26 mouse cellular contexts compared by ENCODE assay signal in genomic region chr13:83206622-83207021, GRCm38 (mm10).
DNase-seq lines count a peak whose midpoint lies in the region; ATAC-seq and TF ChIP-seq lines count a peak whose summit lies in the region.
"Had no signal": no experiment of that assay in that cellular context is flagged by ENCODE, and none has a peak within 500 bp of the region (broad histone marks: within the 10 kb centered on the region; RNA-seq: fewer than 3 reads in every experiment).

No protein-coding gene starts in this region.

- H3K36me3 ChIP-seq in limb, embryonic 14.5 days (ENCODE audit: control insufficient read depth, insufficient read depth, low read length): no peaks in the 10 kb centered on the region
- H3K36me3 ChIP-seq in limb, embryonic 10.5 days: no peaks in the 10 kb centered on the region
- H3K36me3 ChIP-seq in thymus, adult 2 months (ENCODE audit: control insufficient read depth, insufficient read depth, low read length): no peaks in the 10 kb centered on the region
- H3K36me3 ChIP-seq: embryonic facial prominence, embryonic 12.5 days; embryonic facial prominence, embryonic 15.5 days; forebrain, embryonic 15.5 days; G1E; heart, embryonic 10.5 days; heart, embryonic 13.5 days; hindbrain, embryonic 10.5 days; hindbrain, embryonic 13.5 days; intestine, embryonic 15.5 days had no signal

- TF ChIP-seq POLR2A in limb, embryonic 14.5 days (IDR thresholded peaks at IDR 0.05; ENCODE audit: borderline replicate concordance, extremely low read depth, insufficient read depth, insufficient read length): no peak
- TF ChIP-seq POLR2A in thymus, adult 2 months (IDR thresholded peaks at IDR 0.05; ENCODE audit: control insufficient read depth, extremely low read depth, insufficient read depth, low read length, poor library complexity): no peak

- 78% methylated on average over 1 of the region's 1 CpGs for WGBS in limb, embryonic 14.5 days
- 90% methylated on average over 1 of the region's 1 CpGs for WGBS in limb, embryonic 10.5 days
- 43% methylated on average over 1 of the region's 1 CpGs for WGBS in thymus, adult 2 months

- no peak overlapping the region for H3K4me2 ChIP-seq in limb, embryonic 14.5 days (replicated peaks; ENCODE audit: low read depth, low read length, severe bottlenecking)
- H3K4me2 ChIP-seq: embryonic facial prominence, embryonic 12.5 days; embryonic facial prominence, embryonic 15.5 days; forebrain, embryonic 15.5 days; heart, embryonic 13.5 days; hindbrain, embryonic 13.5 days; intestine, embryonic 15.5 days had no signal

- H3K27ac ChIP-seq in limb, embryonic 14.5 days (replicated peaks; ENCODE audit: low read depth, low read length): no peak overlapping the region
- H3K27ac ChIP-seq in limb, embryonic 10.5 days: no peak overlapping the region
- H3K27ac ChIP-seq in thymus, adult 2 months (ENCODE audit: control insufficient read depth, insufficient read depth, low read length): no peak overlapping the region
- H3K27ac ChIP-seq: embryonic facial prominence, embryonic 12.5 days; embryonic facial prominence, embryonic 15.5 days; forebrain, embryonic 15.5 days; heart, adult 2 months; heart, embryonic 10.5 days; heart, embryonic 13.5 days; hindbrain, embryonic 10.5 days; hindbrain, embryonic 13.5 days; intestine, embryonic 15.5 days had no signal

- H3K4me3 ChIP-seq in limb, embryonic 14.5 days (replicated peaks; ENCODE audit: low read length): no peak overlapping the region
- H3K4me3 ChIP-seq in limb, embryonic 10.5 days: no peak overlapping the region
- H3K4me3 ChIP-seq in thymus, adult 2 months (ENCODE audit: control insufficient read depth, insufficient read depth, low read length): no peak overlapping the region
- H3K4me3 ChIP-seq: embryonic facial prominence, embryonic 12.5 days; embryonic facial prominence, embryonic 15.5 days; forebrain, embryonic 15.5 days; heart, adult 2 months; heart, embryonic 10.5 days; heart, embryonic 13.5 days; hindbrain, embryonic 10.5 days; hindbrain, embryonic 13.5 days; intestine, embryonic 15.5 days had no signal

- 0 out of 2 replicates have a peak, but pooled peaks have one; percentile 47 for ATAC-seq in limb, embryonic 14.5 days (ENCODE audit: low FRiP score, low read depth)
- peak; percentile 32; the same call in 1 of the 2 replicates for ATAC-seq in megakaryocyte progenitor cell, adult 5-6 weeks (replicated peaks; ENCODE audit: poor library complexity)
- ATAC-seq in CD4-positive, CD25-positive, alpha-beta regulatory T cell, adult 4 months: no peak
- ATAC-seq: forebrain, embryonic 15.5 days; hindbrain, embryonic 16.5 days; intestine, embryonic 15.5 days; Patski had no signal

- no peak overlapping the region for H3K9ac ChIP-seq in limb, embryonic 14.5 days (ENCODE audit: low read depth, low read length, severe bottlenecking)
- H3K9ac ChIP-seq: embryonic facial prominence, embryonic 12.5 days; embryonic facial prominence, embryonic 15.5 days; forebrain, embryonic 15.5 days; heart, embryonic 13.5 days; hindbrain, embryonic 13.5 days; intestine, embryonic 15.5 days had no signal

- DNase-seq in limb, embryonic 14.5 days (ENCODE audit: low spot score): no peak
- DNase-seq in limb, embryonic 10.5 days (ENCODE audit: low spot score): no peak
- peak; percentile 4 for DNase-seq in brain, adult 2 months (ENCODE audit: low read depth, low spot score)
- DNase-seq in thymus, adult 2 months: no peak
- DNase-seq: adrenal gland, postnatal 10 days; adrenal gland, postnatal 36 days; cerebellum, adult 11 months; cerebellum, adult 2 months; cerebellum, adult 9-11 months; cerebellum, postnatal 25 days; gastrocnemius, postnatal 14 days; heart, adult 2 months had no signal

- 0 out of 2 replicates have a peak, but pooled peaks cover 3% of the 10 kb centered on the region for H3K4me1 ChIP-seq in limb, embryonic 14.5 days (ENCODE audit: control insufficient read depth, insufficient read depth, low read length)
- H3K4me1 ChIP-seq in limb, embryonic 10.5 days: no peaks in the 10 kb centered on the region
- H3K4me1 ChIP-seq in thymus, adult 2 months (replicated peaks; ENCODE audit: control insufficient read depth, insufficient read depth, low read length): no peaks in the 10 kb centered on the region
- H3K4me1 ChIP-seq: embryonic facial prominence, embryonic 12.5 days; embryonic facial prominence, embryonic 15.5 days; forebrain, embryonic 15.5 days; heart, embryonic 10.5 days; hindbrain, embryonic 10.5 days; hindbrain, embryonic 13.5 days; intestine, embryonic 15.5 days had no signal

- H3K27me3 ChIP-seq in limb, embryonic 14.5 days (ENCODE audit: control insufficient read depth, insufficient read depth, low read length): no peaks in the 10 kb centered on the region
- no peaks in the 10 kb centered on the region for H3K27me3 ChIP-seq in limb, embryonic 10.5 days (ENCODE audit: low read depth, poor library complexity, severe bottlenecking)
- no peaks in the 10 kb centered on the region for H3K27me3 ChIP-seq in thymus, adult 2 months (ENCODE audit: control insufficient read depth, insufficient read depth, low read length)
- H3K27me3 ChIP-seq: CH12.LX; embryonic facial prominence, embryonic 12.5 days; embryonic facial prominence, embryonic 15.5 days; forebrain, embryonic 15.5 days; heart, embryonic 13.5 days; hindbrain, embryonic 13.5 days; intestine, embryonic 15.5 days; Patski had no signal

- no peak for TF ChIP-seq CTCF in thymus, adult 2 months (IDR thresholded peaks at IDR 0.05; ENCODE audit: borderline replicate concordance, control insufficient read depth, extremely low read depth, insufficient read depth, low read length, poor library complexity)

- no peaks in the 10 kb centered on the region for H3K9me3 ChIP-seq in limb, embryonic 14.5 days (ENCODE audit: control insufficient read depth, low read length)
- H3K9me3 ChIP-seq in limb, embryonic 10.5 days (replicated peaks): no peaks in the 10 kb centered on the region
- H3K9me3 ChIP-seq: embryonic facial prominence, embryonic 12.5 days; embryonic facial prominence, embryonic 15.5 days; forebrain, embryonic 15.5 days; G1E; heart, embryonic 10.5 days; heart, embryonic 13.5 days; hindbrain, embryonic 10.5 days; hindbrain, embryonic 13.5 days; intestine, embryonic 15.5 days had no signal
